Mouse (Mus musculus) bone marrow macrophage, adult 2 months (primary cell): ENCODE measurements around the gene Higd1c.

Experiments
- CTCF ChIP-seq: IDR thresholded peaks from 2 replicates; pipeline ENCODE4 v1.5.1; 2012; ENCODE audit warnings: low read depth, mild to moderate bottlenecking, low read length, moderate library complexity
- POLR2A ChIP-seq: IDR thresholded peaks from 2 replicates; pipeline ENCODE4 v1.6.1; 2012; ENCODE audit warnings: mild to moderate bottlenecking, low read depth, low read length, borderline replicate concordance

DNA sequence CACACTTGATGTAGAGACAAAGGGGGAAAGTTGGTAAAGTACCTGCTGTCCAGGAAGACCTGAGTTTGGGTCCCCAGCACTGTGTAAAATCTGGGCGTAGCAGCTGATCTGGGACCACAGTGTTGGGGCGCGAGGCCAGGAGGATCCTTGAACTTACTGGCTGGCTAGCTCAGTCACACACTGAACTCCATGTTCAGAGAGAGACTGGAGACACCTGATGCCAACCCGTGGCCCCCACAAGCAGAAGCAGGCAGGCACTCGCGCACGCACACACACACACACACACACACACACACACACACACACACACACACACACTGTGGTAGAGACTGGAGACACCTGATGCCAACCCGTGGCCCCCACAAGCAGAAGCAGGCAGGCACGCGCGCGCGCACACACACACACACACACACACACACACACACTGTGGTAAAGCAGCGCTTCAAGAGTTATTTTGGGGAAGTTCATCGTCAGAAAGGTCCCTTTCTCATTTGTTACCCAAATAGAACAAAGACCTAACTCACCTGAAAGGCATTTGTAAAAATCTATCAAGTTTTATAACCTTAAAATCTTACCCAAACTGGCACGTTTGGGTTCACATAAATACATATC, 24.0 kb downstream of the Higd1c start:
- TF ChIP-seq POLR2A, result no peak
- TF ChIP-seq CTCF, result no peak
